Mouse (Mus musculus) urinary bladder, adult 2 months (tissue): ENCODE data around the gene Uspl1. TPM values are rescaled to one million over a fixed set of nuclear protein-coding genes. Genes with fewer than 3 reads are reported as not detected.
A peak's percentile ranks its signal among the peaks of the same experiment; 100 is the strongest.

Experiments
- DNase-seq: peaks from one replicate; pipeline ENCODE4 v3.0.0; 2022; ENCODE audit warnings: low spot score
- polyA plus RNA-seq: library from polyadenylated mRNA; depleted of rRNA; stranded (reverse); fragments of >200 nt; gene quantifications from 2 replicates; pipeline ENCODE4 v1.2.3, GENCODE M21; 2012

Uspl1 gene
- polyA plus RNA-seq, 1 experiment: 16.9 TPM

DNA sequence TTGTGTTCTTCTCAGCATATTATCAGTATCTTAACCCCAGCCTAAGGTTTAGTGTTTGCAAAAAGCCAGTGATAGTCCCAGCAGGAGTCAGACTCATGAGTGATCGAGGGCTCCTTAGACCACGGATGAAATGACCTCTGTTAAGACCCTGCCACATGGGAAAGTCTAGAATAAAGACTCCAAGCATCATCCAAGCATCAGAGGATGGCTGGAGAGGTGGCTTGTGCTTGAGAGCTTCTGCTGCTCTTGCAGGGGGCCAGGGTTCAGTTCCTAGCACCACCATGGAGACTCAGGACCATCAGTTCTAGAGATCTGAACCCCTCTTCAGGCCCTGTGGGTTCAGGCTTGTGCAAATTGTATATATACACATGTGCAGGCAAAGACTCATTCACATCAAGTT lies 16.1 kb upstream of the Uspl1 start:
- no peak for DNase-seq

DNA sequence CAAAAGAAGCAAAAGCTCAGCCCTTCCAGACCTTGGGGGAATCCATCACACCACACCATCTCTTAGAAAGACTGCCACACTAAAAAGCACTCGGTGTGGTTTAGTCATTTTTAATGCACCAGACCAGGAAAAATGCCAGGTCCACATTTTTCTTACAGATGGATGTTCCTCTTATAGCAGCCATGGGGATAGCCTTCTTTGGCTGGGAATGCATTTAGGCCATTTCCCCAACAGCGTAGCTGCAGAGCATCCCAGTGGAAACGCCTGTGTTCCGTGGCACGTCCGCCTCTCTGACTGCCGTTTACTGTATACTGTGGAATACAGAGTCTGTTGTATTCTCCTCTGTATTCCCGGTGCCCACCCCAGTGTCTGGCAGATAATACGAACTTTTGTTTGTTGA lies 15.3 kb upstream of the Uspl1 start:
- DNase-seq: no peak

DNA sequence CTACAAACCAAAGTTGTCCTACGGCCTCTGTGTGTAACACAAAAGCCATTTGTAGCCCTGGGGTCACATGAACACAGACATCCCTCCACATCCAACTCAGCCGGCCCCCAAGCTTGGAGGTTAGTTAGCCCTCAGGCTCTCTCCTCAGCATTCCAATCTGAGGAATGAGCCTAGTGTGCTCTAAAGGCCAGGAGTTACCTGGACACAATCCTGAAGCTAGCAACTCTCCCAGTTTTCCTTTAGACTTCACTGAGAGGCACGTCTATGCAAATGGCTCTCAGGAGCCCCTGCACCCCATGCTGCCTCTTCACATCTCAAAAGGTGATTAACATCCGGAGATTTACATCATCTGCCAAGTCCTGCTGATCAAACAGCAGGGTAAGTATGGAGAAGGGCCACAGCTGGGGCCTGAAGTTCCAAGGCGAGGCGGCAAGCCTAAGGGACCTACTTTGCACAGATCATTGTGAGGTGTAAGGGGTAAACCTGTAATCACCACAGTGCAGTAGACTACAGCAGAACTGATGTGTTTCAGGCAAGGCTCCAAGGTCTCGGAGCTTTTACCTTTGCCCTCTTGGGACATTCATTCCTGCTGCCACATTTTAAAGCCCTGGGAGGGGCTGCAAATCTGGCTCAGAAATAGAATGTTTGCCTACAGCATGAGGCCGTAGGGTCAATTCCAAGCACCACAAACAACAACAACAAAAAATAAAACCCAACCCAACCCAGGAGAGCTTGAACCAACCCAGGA lies 13.1 kb upstream of the Uspl1 start:
- DNase-seq: no peak

DNA sequence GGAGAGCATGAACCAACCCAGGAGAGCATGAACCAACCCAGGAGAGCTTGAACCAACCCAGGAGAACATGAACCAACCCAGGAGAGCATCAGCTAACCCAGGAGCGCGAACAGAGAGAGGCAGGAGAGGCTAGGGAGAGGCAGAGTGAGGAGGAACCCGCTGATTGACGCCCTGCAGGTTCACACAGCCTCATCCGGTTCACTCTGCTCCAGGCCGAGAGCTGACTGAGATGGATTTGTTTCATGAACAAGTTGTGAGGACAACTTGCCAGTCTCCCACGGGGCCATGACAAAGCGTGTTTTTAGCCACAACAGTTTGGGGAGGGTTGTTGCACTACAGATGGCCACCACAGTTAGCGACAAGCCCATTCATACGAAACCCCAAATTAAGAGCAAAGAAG lies 11.9 kb upstream of the Uspl1 start:
- no peak for DNase-seq

DNA sequence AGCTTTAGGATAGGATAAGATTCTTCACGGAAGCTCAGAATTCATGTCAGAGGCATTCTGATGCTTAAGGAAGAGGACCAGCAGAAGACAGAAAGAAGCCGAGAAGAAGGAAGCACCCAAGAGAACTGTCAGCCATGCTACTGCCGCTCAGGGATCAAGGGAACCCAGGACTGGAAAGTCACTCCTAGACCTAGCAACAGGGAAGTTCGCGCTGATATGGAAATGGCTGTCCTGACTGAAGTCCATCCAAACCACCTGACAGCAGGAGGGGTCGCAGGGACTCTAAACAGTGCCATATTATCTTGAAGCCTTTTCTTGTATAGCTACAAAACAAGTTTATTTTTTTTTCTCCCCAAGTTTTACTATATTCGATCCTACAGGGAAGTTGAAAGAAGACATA lies 9.6 kb upstream of the Uspl1 start:
- no peak for DNase-seq

DNA sequence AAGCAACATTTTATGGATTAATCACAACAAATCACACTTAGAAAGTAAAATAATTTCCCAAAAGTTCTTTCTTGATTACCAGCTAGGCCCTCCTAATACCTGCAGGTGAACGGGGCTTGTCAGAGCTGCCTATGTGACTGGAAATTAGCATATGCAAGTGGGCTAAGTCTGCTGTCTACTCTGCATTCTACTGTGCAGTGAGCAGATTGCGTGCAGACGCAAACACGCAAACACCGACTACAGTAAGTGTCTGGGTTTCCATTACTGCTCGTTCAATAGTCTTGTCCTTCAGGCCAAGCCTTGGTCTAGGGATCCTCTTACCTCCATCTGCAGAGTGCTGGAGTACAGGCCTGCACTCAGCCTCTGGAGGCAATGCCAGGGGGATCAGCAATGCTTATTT lies 8.4 kb upstream of the Uspl1 start:
- DNase-seq: no peak

DNA sequence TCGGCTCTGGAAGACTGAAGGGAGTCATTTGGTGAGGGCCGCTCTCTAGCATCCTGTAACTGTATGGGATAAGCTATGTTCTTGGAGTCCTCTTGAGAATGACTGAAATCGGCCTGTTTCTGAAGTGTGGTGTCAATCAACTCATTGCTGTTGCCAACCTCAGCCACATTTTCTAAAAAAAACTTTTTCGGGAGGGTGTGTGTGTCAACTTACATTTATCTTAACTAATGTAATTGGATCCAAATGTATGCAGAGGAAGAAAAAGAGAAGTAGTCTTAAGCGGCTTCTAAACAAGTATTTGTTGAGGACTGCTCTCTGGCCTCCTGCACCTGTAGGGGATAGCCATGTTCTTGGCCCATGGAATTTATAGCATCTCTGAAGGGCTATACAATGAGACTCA lies 6.1 kb upstream of the Uspl1 start:
- DNase-seq: no peak

DNA sequence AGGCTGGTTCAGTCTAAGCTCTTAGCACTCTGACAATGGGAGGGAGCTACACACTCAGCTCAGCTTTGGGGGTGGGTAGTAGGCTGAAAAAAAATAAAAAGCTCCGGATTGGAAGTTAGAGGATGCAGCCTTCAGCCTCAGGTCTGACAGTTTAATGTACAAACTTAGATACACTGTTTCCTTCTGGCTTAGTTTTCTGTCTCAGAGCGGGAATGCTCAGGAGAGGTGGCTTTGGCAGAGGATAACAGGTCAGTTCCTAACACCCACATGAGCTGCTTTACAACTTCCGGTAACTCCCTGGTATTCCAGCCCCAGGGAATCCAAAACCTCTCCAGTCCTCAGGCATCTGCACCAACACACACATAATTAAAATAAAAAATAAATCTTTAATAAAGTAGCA lies 4.3 kb upstream of the Uspl1 start:
- DNase-seq: no peak

DNA sequence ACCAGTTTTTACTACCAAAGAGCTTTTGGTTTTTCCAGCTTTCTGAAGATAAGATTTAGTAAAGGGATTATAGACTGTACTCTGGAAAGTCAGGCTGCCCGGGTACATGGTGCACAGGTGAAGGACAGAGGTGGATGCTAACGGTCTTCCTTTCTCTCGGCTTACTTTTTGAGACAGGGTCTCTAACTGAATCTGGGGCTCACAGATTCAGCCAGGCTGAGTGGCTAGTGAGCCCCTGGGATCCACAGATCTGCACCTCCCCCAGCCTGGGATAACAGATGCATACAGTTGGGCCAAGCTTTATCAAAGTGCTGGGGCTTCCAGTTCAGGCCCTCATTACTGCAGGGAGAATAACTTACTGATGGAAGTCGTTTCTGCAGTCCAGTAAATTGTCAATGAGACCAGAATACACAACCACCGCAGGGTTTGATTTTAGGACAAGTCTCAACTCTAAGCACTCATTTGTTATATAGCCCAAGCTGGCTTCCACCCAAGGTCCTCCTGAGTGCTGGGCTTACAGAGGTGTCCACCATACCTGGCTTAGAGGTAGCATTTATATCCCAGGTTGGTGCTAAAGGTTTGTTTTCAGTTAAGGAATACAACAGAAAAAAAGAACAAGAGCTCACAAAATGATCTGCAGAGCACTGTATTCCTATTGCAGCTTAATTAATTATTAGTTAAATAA lies 1.8 kb upstream of the Uspl1 start:
- no peak for DNase-seq

DNA sequence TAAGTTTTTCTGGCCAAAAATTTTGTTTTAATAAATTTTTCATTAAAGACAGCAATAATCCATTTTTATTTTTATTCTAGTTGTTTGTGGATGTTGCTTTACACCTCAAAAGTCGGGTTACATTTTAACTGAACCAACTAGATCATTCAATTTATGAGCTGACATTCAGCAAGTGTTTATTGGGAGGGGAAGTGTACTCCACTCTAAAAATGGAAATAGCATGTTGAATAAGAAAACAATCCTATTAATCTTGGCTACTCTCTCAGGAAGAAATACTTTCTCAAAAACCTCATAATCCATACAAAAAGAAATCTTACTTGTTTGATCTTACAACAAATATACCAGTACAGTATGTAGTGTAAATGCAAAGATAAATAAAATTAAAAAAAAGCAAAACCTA lies 1.0 kb upstream of the Uspl1 start:
- DNase-seq: no peak

DNA sequence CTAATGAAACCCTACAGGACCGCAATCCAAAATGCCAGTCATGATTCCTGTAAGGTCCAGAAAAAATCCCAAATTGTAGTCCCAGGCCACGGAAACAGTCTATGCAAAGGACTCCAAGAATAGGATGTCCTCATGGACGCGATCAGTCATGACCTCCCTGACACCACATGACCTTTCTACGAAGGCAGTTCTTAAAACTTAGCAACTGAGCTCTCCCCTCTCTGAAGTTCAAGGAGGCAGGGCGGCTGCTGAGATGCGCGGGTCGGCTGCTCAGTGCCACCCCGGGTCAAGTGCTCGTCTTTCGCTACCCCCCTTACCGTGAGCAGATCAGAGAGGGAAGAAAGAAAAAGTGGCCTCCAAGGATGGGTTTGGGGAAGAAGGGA lies 438 bp upstream of the Uspl1 start:
- DNase-seq: no peak

DNA sequence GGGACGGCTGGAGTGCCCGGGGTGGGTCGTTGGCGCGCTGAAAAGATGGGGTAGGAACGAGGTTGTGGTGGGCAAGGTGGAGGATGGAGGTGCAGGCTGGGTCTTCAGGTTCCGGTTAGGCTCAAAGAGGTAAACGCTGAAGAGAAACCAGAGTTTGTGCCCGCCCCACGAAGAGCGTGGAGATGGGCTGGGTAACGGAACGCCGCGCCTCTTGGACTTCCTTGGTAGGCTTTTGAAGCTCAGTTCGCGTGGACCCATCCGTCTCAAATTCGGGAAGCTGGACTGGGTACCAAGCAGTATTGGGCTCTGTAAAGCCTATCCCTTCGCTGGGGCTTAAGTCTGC lies 665 bp downstream of the Uspl1 start:
- DNase-seq: peak; percentile 45

DNA sequence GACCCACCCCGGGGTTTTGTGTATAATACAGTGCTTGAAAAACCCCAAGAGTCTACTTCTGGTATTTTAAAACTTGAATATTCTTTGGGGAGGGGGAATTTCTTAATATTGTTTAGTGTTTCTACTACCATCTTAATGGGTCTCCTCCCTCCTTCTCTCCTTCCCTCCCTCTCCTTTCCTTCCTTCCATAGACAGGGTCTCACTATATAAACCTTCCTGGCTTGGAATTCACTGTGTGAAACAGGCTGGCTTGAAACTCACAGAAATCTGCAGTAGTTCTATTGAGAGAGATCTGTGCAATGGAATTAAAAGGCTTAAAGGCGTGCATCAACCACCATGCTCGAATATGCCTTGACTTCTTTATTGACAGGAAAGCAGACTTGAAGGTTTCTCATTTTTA lies 1.7 kb downstream of the Uspl1 start:
- DNase-seq: no peak

DNA sequence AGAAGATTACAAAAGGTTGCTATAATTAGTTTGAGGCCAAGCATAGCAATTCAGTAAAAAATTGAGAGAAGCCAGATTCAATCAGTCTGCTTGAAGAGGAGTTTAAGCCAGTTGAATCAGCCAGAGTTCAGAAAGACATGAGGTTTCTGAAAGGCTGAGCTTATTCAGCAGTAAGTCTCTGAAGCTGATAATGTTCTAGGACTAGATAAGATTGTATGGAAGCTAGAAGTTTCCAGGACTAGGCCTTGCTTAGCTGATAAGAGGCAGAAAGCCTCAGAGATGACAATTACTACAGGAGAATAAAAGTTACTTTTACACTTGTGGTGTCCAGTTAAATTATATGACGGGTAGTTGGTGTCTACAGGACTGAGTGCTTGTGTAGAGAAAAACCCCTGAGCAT lies 6.0 kb downstream of the Uspl1 start:
- DNase-seq: no peak

DNA sequence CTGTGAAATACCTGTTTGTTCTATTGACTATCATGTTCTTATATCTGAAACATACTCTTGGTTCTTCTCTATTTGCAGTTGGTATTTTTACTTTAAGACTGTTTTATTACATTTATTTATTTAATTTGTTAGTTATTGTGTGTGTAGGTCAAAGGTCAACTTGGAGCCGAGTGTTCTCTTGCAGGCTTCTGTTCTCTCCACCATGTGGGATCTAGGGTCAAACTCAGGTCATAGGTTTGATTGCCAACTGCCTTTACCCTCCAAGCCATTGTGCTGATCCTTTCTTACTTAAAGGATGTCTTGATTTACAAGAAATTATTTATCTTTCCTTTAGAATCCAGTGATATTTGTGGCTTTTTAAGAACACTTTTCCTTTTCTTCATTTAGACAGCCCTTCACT lies 12.5 kb downstream of the Uspl1 start:
- DNase-seq: no peak

DNA sequence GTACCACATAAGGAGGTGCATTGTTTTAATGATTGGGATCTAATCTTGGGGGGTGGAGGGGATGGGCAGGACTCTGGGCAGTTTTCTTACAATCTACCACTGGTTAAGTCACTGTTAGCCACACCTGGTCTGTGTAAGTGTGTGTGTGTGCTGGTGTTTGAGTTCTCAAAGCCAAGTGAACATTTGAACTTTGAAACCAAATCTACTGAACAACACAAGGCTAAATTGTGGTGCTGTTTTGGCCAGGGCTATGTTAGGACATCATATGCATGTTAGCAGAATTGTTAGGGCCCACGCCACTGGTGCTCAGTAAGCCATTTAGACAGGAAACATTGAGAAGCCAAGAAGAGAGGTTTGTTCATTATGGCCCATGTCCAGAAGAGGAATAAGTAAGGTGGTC lies 14.6 kb downstream of the Uspl1 start:
- no peak for DNase-seq

DNA sequence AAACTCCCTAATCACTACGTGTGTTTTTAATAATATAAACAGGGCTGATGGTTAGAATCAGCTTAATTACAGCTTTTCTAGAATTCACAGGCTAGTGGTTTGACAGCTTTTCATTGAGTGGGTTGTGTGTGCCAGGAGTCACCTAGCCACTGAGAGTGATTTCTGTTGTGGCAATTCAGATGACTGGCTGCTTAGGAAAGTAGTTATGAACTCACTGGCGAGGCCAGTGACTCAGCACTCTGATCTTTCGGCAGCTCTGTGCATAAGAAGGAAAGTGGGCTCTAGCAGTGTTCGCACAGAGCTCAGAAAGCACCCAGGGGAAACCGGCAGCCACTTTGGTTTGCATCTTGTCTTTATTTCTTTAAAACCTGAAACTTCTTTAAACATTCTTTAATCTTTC lies 18.8 kb downstream of the Uspl1 start:
- no peak for DNase-seq

DNA sequence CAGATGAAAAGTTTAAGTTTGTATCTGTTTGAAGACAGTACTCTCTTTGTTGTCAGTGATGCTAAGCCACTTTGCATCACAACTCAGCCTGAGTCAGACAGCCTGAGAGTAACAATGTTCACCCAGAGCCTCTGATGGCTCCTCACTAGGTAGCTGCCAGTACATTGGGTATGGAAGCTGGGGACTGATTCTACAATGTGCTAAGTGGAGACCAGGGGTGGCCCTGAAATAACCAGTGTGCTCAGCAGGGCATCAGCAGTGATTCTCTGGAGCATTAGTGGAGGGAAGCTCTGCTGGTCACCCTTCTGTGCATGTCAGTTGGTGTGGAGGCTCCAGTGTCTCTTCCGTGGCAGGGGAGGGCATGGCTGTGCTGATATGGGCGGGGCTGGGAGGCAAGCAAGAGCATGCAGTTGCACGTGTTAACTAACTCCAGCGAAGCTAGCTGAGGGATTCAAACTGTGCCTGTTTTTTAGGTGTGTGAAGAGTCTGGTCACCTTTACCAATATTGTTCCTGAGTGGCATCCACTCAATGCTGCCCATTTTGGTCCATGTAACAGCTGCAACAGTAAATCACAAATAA lies 19.7 kb downstream of the Uspl1 start:
- DNase-seq: no peak

DNA sequence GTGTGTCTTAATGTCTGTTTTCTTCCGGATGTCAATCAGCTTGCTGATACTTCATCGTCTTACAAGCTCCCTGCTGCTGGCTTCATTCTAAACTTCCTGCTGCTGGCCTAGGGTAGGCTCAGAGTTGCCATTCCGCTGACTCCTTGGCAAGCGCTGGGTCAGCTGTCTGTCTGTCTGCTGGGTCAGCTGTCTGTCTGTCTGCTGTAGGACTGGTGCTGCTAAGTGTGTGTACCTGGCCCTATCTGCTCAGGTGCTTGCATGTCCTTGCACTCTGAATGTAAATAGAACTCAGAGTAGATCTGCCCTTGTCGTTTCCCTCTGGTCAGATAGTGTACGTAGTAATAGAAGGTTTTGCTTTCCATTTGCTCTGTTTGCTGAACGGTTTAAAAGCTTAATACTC lies 20.7 kb downstream of the Uspl1 start:
- no peak for DNase-seq

DNA sequence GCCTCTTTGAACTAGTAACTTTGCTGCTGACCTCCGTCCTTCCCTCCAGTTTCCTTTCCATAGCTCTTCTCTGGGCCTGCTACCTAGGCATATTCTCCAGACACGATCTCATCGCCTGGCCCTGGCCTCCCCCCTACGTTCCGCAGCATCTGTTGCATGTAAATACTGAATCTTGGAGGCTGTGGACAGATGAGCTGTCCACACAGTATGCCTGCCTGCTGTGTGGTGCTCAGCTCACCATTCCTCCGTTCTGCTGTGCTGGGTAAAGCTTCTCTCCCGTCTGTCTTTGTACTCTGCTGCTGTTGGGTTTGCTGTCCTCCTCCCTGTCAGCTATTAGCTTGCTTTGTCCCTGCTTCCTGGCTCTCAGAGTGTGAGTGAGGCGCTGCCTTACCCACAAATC lies 21.1 kb downstream of the Uspl1 start:
- no peak for DNase-seq

DNA sequence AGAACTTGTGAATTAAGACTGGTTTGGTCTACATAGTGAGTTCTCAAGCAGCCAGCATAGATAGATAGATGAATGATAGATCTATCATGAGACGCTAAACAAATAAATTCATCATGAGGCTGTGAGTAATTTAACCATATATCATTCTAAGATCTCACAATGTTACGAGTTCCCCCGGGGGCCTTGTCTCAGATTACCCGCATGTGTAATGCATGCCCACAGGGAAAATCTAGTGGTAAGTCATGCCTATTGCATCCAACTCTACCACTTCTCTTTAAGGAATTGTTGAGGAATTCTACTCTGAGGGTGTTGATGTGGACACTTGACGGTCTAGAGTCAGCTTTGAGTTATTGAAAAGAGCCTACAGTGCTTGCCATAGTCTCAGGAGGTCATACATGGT lies 22.1 kb downstream of the Uspl1 start:
- no peak for DNase-seq

DNA sequence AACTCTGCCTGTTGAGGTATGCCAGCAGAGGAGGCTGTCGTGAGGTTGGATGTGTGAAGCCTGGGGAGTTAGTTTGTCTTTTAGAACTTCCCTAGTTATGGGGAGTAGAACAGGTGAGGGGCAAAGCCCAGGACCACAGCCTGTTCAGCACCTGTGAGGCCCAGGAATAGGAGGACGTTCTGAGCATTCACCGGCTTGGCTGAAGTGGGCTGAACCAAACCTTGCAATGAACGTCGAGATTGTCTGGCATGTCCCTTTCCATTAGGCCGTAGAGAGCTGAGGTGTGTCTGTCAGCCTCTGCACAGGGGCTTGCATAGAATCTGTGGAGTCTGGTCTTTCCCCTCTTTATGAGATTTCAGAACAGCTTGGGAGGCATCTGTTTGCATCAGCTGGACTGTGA lies 23.5 kb downstream of the Uspl1 start:
- DNase-seq: no peak

DNA sequence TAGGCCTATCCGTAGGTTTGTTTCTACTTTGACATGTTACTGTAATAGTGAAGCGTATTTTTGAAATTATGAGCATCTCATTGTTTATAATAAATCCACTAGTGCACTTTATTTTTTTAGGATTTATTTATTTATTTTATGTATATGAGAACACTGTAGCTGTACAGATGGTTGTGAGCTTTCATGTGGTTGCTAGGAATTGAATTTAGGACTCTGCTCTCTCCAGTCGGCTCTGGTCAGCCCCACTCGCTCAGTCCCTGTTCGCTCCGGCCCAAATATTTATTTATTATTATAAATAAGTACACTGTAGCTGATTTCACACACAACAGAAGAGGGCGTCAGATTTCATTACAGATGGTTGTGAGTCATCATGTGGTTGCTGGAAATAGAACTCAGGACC lies 24.6 kb downstream of the Uspl1 start:
- no peak for DNase-seq

DNA sequence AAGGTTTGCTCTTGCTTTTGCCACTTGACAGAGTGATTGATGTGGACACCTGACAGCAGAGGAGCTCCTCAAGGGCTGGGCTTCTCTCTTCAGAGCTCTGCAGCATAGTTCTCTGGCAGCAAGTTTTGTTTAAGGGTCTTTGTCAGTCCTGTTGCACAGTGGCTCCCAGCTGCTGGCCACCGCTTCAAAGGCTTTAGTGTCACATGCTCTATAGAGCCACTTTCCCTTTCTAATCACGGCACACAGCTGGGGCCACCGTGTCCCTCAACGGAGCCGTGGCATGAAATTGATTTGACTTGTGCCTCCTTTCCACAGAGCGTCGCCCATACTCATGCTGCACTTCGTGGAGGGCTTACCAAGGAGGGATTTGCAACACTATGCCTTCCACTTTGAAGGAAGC lies 25.2 kb downstream of the Uspl1 start:
- no peak for DNase-seq
